Mouse (Mus musculus): Measurements from ENCODE around the gene Cipc. TPM values are rescaled to one million over a fixed set of nuclear protein-coding genes. Genes with fewer than 3 reads are reported as not detected.
A peak's percentile ranks its signal among the peaks of the same experiment; 100 is the strongest.

Cipc gene
- polyA plus RNA-seq, 1 experiment = not detected

DNA sequence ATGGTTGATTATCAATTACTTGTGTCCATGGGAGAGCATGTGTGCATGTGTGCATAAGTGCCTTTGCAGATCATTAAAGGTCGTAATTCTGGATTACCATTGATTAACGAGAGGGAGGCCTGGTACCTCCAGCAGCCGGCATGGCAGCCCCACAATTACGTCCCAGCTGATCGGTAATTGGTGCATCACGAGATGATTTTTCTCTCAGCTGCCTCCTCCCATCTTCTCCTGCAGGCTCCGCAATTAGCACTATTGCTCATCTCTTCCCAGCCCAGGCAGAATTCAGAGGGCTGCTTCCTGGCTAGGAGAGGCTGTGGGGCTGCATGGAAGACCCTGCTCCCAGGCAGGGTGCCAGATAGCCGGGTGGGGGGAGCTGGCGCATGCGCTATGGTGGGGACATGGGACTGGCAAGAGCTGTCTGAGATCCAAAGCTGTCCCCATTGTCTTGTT lies 35.3 kb upstream of the Cipc start:
- no peak for TF ChIP-seq POLR2A (IDR thresholded peaks at IDR 0.05; ENCODE audit: insufficient read depth, low read depth, low read length)
- TF ChIP-seq CTCF (IDR thresholded peaks at IDR 0.05; ENCODE audit: insufficient read depth, low read depth, low read length) = no peak
- peak overlapping the region; percentile 97 for H3K27ac ChIP-seq (ENCODE audit: insufficient read depth, low read depth, low read length)

DNA sequence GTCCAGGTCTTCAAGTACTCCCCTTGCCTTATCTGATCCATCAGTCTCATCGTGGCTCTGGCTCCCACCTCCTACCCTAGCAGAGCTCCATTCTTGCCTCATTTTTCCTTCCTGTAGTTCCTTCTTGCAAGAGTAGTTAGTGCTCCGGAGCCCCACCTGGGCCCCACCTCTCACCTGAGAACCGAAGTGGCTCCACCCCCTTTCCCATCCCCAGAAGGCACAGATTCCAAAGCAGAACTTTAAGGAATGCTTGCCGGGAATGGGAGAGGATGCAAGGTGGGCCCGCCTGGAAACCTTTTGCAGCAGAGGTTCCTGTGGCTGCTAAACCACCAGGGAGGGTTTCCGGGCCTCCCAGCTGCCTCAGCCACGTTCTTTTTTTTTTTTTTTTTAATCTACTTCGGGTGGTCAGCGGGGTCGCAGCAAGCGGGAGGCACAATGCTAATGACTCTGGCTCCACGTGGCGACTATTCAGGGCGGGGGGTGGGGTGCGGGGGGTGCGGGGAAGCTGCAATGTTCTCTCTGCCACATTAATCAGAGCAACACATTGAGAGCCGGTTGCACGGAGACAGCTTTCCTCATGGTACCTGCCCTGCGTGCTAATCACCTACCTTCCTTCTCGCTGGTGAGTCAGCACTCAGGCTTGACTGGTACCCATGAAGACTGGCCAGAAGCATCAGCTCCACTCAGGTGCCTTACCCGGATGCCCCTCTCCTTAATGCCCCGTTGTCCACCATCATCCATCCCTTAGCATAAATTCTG lies 34.3 kb upstream of the Cipc start:
- WGBS = 11% methylated on average over 22 of the region's 22 CpGs
- Histone ChIP-seq H3K4me3 (ENCODE audit: insufficient read depth, low read depth, low read length) (no peak overlapping the region), H3K27ac (ENCODE audit: insufficient read depth, low read depth, low read length) (peak overlapping the region; percentile 97), H3K4me1 (ENCODE audit: control insufficient read depth, insufficient read depth, low read length) (peaks cover 49% of the 10 kb centered on the region)
- TF ChIP-seq CTCF (IDR thresholded peaks at IDR 0.05; ENCODE audit: insufficient read depth, low read depth, low read length) = 0 out of 2 replicates have a peak, but pooled peaks have one; percentile 18
- TF ChIP-seq POLR2A (IDR thresholded peaks at IDR 0.05; ENCODE audit: insufficient read depth, low read depth, low read length) = no peak

More for the DNA sequence above, 35.3 kb upstream of the Cipc start:
- Histone ChIP-seq H3K4me3 (ENCODE audit: insufficient read depth, low read depth, low read length) (no peak overlapping the region), H3K4me1 (ENCODE audit: control insufficient read depth, insufficient read depth, low read length) (peaks cover 44% of the 10 kb centered on the region)
- 11% methylated on average over 10 of the region's 10 CpGs for WGBS

DNA sequence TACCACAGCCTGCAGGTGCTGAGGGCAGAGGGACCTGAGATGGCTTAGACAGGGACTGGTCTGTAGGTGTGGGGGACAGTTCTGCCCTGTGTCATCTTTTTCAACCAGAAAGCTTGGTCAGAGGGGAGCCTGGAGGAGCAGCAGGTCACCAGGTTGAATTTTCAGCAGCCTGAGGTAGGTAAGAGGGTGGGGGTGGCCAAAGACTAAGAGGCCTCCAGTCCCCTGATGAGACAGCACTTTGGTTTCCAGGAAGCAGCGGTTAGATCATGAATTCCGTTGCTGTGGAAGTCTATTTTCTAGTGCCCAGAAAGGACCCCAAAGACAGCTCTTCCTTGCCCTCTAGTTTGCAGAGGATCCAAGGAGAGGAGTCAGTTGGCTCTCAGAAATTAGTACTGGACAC lies 32.5 kb upstream of the Cipc start:
- Histone ChIP-seq H3K4me1 (ENCODE audit: control insufficient read depth, insufficient read depth, low read length) (peaks cover 61% of the 10 kb centered on the region), H3K27ac (ENCODE audit: insufficient read depth, low read depth, low read length) (no peak overlapping the region), H3K4me3 (ENCODE audit: insufficient read depth, low read depth, low read length) (no peak overlapping the region)
- TF ChIP-seq POLR2A (IDR thresholded peaks at IDR 0.05; ENCODE audit: insufficient read depth, low read depth, low read length) (no peak), CTCF (IDR thresholded peaks at IDR 0.05; ENCODE audit: insufficient read depth, low read depth, low read length) (no peak)
- WGBS = 72% methylated on average over 2 of the region's 2 CpGs

DNA sequence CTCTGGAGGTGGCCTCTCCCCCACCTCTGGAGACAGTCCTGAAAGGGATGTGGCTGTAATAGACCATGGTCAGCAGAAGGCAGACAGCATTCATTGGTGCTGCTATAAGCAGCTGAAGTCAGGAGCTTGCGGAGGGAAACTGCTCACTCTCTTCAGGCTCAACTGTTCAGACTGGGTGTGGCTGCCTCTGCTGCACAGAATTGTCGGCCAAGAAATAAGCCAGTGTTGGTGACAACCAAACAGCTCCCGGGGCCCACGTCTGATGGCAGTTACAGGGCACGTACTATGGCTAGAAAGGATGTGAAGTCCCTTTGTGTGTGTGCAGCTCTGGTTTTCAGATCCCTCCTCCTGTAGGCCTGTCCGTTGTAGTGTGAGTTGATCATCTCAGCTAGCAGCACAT lies 32.1 kb upstream of the Cipc start:
- Histone ChIP-seq H3K27ac (ENCODE audit: insufficient read depth, low read depth, low read length) (no peak overlapping the region), H3K4me1 (ENCODE audit: control insufficient read depth, insufficient read depth, low read length) (peaks cover 62% of the 10 kb centered on the region), H3K4me3 (ENCODE audit: insufficient read depth, low read depth, low read length) (no peak overlapping the region)
- WGBS = 30% methylated on average over 6 of the region's 6 CpGs
- TF ChIP-seq POLR2A (IDR thresholded peaks at IDR 0.05; ENCODE audit: insufficient read depth, low read depth, low read length) = no peak
- no peak for TF ChIP-seq CTCF (IDR thresholded peaks at IDR 0.05; ENCODE audit: insufficient read depth, low read depth, low read length)

DNA sequence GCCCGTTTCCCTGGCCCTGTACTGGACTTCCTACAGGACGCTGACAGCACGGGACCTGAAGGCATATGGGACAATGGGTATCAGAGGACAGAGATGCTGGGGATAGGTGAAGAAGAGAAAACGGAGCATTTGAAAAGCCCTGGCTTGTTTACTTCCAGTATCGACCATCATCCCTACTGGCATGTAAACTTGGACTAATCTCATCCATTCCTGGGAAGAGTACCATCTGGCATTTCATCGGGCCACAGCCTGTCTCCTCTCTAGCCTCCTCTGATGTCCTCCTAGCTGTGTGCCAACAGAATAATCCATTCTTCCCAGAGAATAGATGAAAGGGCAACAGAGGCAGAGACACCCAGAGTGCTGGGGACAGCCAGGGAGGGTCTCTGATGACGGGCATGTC lies 31.2 kb upstream of the Cipc start:
- Histone ChIP-seq H3K4me3 (ENCODE audit: insufficient read depth, low read depth, low read length) (no peak overlapping the region), H3K27ac (ENCODE audit: insufficient read depth, low read depth, low read length) (no peak overlapping the region), H3K4me1 (ENCODE audit: control insufficient read depth, insufficient read depth, low read length) (peaks cover 55% of the 10 kb centered on the region)
- WGBS = 77% methylated on average over 7 of the region's 7 CpGs
- TF ChIP-seq POLR2A (IDR thresholded peaks at IDR 0.05; ENCODE audit: insufficient read depth, low read depth, low read length) (no peak), CTCF (IDR thresholded peaks at IDR 0.05; ENCODE audit: insufficient read depth, low read depth, low read length) (no peak)

DNA sequence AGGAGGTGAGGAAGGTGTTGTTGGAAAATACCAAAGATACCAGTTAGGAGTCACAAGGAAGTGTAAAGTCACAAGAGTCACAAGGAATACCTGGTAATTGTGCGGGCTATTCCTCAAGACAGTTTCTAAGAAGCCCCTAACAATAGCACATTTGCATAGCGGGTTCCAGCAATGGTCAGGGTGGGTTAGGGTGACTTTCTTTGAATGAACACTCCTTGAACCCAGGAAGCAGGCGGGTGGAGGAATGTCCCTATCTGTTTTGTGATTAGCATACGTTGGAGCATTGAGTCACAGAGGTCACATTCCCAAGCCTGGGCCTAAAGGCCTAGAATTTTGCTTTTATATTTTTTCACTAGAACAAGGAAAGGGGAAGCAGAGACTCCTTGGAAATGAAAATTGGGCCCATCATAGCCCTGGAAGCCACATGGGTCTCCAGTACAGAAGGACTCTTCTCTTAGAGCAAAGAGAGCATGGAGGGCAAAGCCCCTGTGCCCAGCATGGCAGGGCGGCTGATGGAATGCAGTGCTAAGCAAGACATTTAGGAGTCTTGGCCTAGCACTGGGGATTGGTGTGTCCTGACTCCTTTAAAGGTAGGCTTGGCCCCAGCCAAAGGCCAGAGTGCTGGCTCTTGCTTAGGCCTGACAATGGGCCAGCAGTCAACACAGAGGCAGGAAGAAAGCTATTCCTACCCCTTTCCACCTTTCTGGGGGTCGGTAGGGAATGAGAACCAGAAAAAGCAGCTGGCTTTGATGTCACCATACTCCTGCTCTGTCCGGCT lies 29.9 kb upstream of the Cipc start:
- H3K4me1 ChIP-seq (ENCODE audit: control insufficient read depth, insufficient read depth, low read length) = peaks cover 48% of the 10 kb centered on the region
- no peak overlapping the region for H3K27ac ChIP-seq (ENCODE audit: insufficient read depth, low read depth, low read length)
- WGBS = 97% methylated on average over 7 of the region's 7 CpGs
- no peak overlapping the region for H3K4me3 ChIP-seq (ENCODE audit: insufficient read depth, low read depth, low read length)
- TF ChIP-seq POLR2A (IDR thresholded peaks at IDR 0.05; ENCODE audit: insufficient read depth, low read depth, low read length) (no peak), CTCF (IDR thresholded peaks at IDR 0.05; ENCODE audit: insufficient read depth, low read depth, low read length) (no peak)

DNA sequence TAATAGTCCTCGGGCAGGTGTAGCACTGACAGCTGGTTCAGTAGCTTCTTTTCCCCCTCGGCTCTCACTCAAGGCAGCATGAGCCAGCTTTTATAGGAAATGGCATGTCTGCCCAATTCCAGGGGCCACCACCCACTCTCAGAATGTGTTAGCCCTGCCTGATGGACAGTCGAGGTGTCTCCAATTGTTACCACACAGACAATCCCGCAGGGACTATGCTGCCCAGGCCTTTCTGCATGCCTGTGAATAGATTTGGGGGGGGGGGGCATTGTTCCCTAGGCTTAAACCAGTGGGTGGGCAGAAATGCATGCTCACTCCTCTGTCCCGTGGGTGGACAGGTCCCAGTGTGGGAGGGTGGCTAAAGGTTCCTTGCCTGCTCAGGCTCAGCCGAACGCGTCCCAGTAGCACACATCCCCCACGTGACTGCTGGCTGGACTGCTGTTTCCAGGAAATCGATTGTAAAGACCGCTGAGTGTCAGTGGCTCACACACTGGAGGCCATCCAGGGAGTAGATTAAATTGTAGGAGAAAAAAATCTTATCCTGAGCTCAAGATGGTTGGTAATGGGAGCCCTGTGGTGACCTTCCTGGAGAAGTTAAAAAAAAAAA lies 28.4 kb upstream of the Cipc start:
- peak overlapping the region; percentile 18; the same call in 1 of the 2 replicates for H3K27ac ChIP-seq (ENCODE audit: insufficient read depth, low read depth, low read length)
- H3K4me3 ChIP-seq (ENCODE audit: insufficient read depth, low read depth, low read length) = no peak overlapping the region
- H3K4me1 ChIP-seq (ENCODE audit: control insufficient read depth, insufficient read depth, low read length) = peaks cover 39% of the 10 kb centered on the region
- 16% methylated on average over 11 of the region's 11 CpGs for WGBS
- TF ChIP-seq POLR2A (IDR thresholded peaks at IDR 0.05; ENCODE audit: insufficient read depth, low read depth, low read length) = no peak
- no peak for TF ChIP-seq CTCF (IDR thresholded peaks at IDR 0.05; ENCODE audit: insufficient read depth, low read depth, low read length)

DNA sequence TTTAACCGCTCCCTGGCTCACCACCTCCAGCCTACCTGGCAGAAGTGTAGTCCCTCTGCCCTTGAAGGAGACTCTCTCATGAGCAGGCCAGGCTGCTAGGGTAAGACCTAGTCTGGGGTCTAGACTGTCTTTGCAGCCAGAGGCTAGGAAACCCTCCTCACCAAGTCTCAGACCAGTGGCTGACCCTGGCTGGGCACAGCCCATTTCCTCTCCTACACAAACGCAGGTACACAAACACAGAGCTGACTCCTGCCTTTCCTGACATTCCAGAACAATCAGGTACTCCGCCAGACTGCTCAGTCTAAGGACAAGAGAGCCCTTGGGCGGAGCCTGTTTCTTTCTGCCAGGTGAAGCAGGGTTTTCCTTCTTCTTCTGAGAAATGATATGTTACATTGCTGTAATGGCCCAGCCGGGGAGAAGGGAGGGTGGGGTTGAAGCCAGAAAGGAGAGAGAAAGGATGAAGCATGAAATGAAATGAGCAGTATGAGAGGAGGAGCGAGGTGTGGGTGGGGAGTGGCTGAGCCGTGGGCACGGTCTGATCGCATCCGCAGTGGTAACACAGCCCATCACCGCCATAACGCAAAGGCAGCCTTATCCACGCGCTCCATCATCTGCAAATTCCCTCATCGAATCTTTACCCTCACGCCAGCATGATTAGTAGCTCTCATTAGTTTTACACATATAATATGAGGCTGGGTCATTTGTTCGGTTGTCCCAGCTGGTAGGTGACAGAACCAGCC lies 27.7 kb upstream of the Cipc start:
- Histone ChIP-seq H3K4me1 (ENCODE audit: control insufficient read depth, insufficient read depth, low read length) (peaks cover 37% of the 10 kb centered on the region), H3K27ac (ENCODE audit: insufficient read depth, low read depth, low read length) (0 out of 2 replicates have a peak overlapping the region, but pooled peaks have one; percentile 5), H3K4me3 (ENCODE audit: insufficient read depth, low read depth, low read length) (no peak overlapping the region)
- TF ChIP-seq POLR2A (IDR thresholded peaks at IDR 0.05; ENCODE audit: insufficient read depth, low read depth, low read length) = no peak
- no peak for TF ChIP-seq CTCF (IDR thresholded peaks at IDR 0.05; ENCODE audit: insufficient read depth, low read depth, low read length)
- WGBS = 56% methylated on average over 17 of the region's 17 CpGs

Measured in olfactory bulb, adult 2 months (tissue).